Mouse (Mus musculus) frontal cortex, postnatal 36 days (tissue): ENCODE data around the gene Ccdc181.

Experiments used
- DNase-seq, 2 experiments: peaks; one replicate each; pipeline ENCODE4 v3.0.0; 2022; ENCODE audit warnings: low spot score in 2 of 2

The Ccdc181 gene

GRCm38 (mm10) chr1:164284007-164284406 is 8.6 kb downstream of the Ccdc181 start:
- DNase-seq: no peak

GRCm38 (mm10) chr1:164287406-164287805 is 12.0 kb downstream of the Ccdc181 start:
- no peak for DNase-seq

- DNase-seq: no peak
Observed at GRCm38 (mm10) chr1:164292040-164292439, 16.7 kb downstream of the Ccdc181 start.

GRCm38 (mm10) chr1:164294071-164294470 is 18.7 kb downstream of the Ccdc181 start:
- DNase-seq: no peak

- no peak for DNase-seq
Observed at GRCm38 (mm10) chr1:164296473-164296872, 21.1 kb downstream of the Ccdc181 start.

GRCm38 (mm10) chr1:164301949-164302348 is 26.6 kb downstream of the Ccdc181 start:
- no peak for DNase-seq

GRCm38 (mm10) chr1:164303821-164304220 is 28.4 kb downstream of the Ccdc181 start, which contains the start of gene Nme7:
TSS of gene Nme7 (plus strand) at chr1:164304121.
- no peak for DNase-seq

GRCm38 (mm10) chr1:164307124-164307751 is 31.9 kb downstream of the Ccdc181 start, which contains the start of gene Blzf1:
TSS of gene Blzf1 (minus strand) at chr1:164307489.
- peak; percentile 92 to 97 for DNase-seq

- no peak for DNase-seq
Observed at GRCm38 (mm10) chr1:164307922-164308321, 32.5 kb downstream of the Ccdc181 start.

GRCm38 (mm10) chr1:164314085-164314484 is 38.7 kb downstream of the Ccdc181 start:
- no peak for DNase-seq

- DNase-seq: no peak
Observed at GRCm38 (mm10) chr1:164315266-164315665, 39.9 kb downstream of the Ccdc181 start.

- DNase-seq: peak; percentile 81 to 86
Observed at GRCm38 (mm10) chr1:164316697-164317096, 41.3 kb downstream of the Ccdc181 start.

- no peak for DNase-seq
Observed at GRCm38 (mm10) chr1:164317261-164317660, 41.9 kb downstream of the Ccdc181 start.

GRCm38 (mm10) chr1:164318474-164318873 is 43.1 kb downstream of the Ccdc181 start:
- DNase-seq: no peak

GRCm38 (mm10) chr1:164319542-164320140 is 44.3 kb downstream of the Ccdc181 start:
- DNase-seq: no peak

- DNase-seq: no peak
Observed at GRCm38 (mm10) chr1:164320731-164321130, 45.3 kb downstream of the Ccdc181 start.

- no peak for DNase-seq
Observed at GRCm38 (mm10) chr1:164321408-164321807, 46.0 kb downstream of the Ccdc181 start.

- no peak for DNase-seq
Observed at GRCm38 (mm10) chr1:164322987-164323650, 47.7 kb downstream of the Ccdc181 start.

- no peak for DNase-seq
Observed at GRCm38 (mm10) chr1:164324221-164324620, 48.8 kb downstream of the Ccdc181 start.

GRCm38 (mm10) chr1:164324878-164325277 is 49.5 kb downstream of the Ccdc181 start:
- no peak for DNase-seq

GRCm38 (mm10) chr1:164326600-164327155 is 51.3 kb downstream of the Ccdc181 start:
- DNase-seq: peak; percentile 48

GRCm38 (mm10) chr1:164327764-164328163 is 52.4 kb downstream of the Ccdc181 start:
- DNase-seq: no peak

- no peak for DNase-seq
Observed at GRCm38 (mm10) chr1:164332559-164332958, 57.2 kb downstream of the Ccdc181 start.
